Mouse (Mus musculus): ENCODE results near the gene Cnnm4. TPM values are rescaled to one million over a fixed set of nuclear protein-coding genes. Genes with fewer than 3 reads are reported as not detected.

The Cnnm4 gene
- polyA plus RNA-seq, 2 experiments, result 0.85 to 2.1 TPM

GRCm38 (mm10) chr1:36508238-36508637 is 36.8 kb downstream of the Cnnm4 start:
- no peak overlapping the region for H3K27ac ChIP-seq
- H3K27me3 ChIP-seq (ENCODE audit: control insufficient read depth, insufficient read depth, low read length), result no peaks in the 10 kb centered on the region
- 50% methylated on average over 5 of the region's 5 CpGs for WGBS (ENCODE audit: insufficient replicate concordance)
- H3K4me2 ChIP-seq (ENCODE audit: low read depth), result no peak overlapping the region
- H3K36me3 ChIP-seq (replicated peaks; ENCODE audit: control insufficient read depth, insufficient read depth, low read depth), result no peaks in the 10 kb centered on the region
- DNase-seq (ENCODE audit: low read depth in 3 of 3, low spot score in 3 of 3) (no peak), ATAC-seq (ENCODE audit: insufficient read depth) (no peak)
- no peak overlapping the region for H3K4me3 ChIP-seq (ENCODE audit: insufficient read depth in 1 of 2, low read depth in 2 of 2, low read length in 2 of 2)
- H3K4me1 ChIP-seq (replicated peaks; ENCODE audit: control insufficient read depth in 2 of 2, insufficient read depth in 2 of 2, low read length in 1 of 2), result peaks cover 4% of the 10 kb centered on the region in 2 experiments
- TF ChIP-seq EP300 (IDR thresholded peaks at IDR 0.05; ENCODE audit: low read depth), result no peak
- no peak for TF ChIP-seq CTCF (IDR thresholded peaks at IDR 0.05; ENCODE audit: low read depth)
- H3K9ac ChIP-seq (replicated peaks), result no peak overlapping the region
- H3K9me3 ChIP-seq (ENCODE audit: control insufficient read depth, low read length), result no peaks in the 10 kb centered on the region

DNA sequence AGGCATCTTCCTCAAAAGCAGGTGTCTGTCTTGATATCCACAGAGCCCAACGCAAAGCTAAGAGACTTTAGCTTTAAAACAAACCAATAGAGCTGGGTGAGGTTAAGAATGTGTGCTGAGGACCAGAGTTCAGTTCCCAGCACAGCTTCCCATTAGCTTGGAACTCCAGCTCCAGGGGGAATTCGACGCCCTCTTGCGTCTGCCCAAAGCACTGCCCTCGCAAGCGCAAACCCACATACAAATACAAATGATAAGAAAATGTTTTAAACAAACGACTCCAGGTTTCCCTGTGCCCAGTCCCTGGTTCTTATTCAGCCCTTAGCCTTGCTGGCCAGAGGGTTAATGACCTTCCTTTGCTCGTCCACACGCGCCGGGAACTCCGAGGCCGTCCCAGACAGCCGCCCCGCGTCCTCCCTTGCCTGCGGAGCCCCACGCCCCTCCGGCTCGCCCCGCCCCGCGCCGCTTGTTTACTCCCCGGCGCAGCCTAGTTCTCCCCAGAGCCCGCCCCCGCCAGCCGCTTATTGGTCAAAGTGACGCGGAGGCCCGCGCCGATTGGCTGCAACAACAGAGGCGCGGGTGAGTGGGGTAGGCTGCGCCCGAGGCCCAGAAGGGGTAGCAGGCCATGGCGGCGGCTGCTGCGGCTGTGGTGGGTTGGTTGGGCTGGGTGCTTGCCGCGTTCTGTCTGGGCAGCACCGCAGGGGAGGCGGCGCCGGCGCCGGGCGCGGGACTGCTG is 40.0 kb downstream of the Cnnm4 start, which contains the start of gene Cnnm3:
Cnnm3 (plus strand) TSS at position 579 of the 733 bp plus-strand sequence.
- Histone ChIP-seq H3K4me2 (ENCODE audit: low read depth) (peak within 1 kb of the TSS; percentile 83), H3K9me3 (ENCODE audit: control insufficient read depth, low read length) (no peaks in the 10 kb centered on the region), H3K4me1 (replicated peaks; ENCODE audit: control insufficient read depth in 2 of 2, insufficient read depth in 2 of 2, low read length in 1 of 2) (peaks cover 6 to 12% of the 10 kb centered on the region in 2 experiments), H3K27ac (peak within 1 kb of the TSS; percentile 72), H3K9ac (replicated peaks) (peak within 1 kb of the TSS; percentile 79), H3K27me3 (ENCODE audit: control insufficient read depth, insufficient read depth, low read length) (no peaks in the 10 kb centered on the region), H3K4me3 (ENCODE audit: insufficient read depth in 1 of 2, low read depth in 2 of 2, low read length in 2 of 2) (peak within 1 kb of the TSS; percentile 69 to 78), H3K36me3 (replicated peaks; ENCODE audit: control insufficient read depth, insufficient read depth, low read depth) (no peaks in the 10 kb centered on the region)
- 2% methylated on average over 50 of the region's 51 CpGs for WGBS (ENCODE audit: insufficient replicate concordance)
- TF ChIP-seq CTCF (IDR thresholded peaks at IDR 0.05; ENCODE audit: low read depth) (peak; percentile 68), EP300 (IDR thresholded peaks at IDR 0.05; ENCODE audit: low read depth) (peak; percentile 57)
- ATAC-seq (ENCODE audit: insufficient read depth) (peak; percentile 98), DNase-seq (ENCODE audit: low read depth in 3 of 3, low spot score in 3 of 3) (peak; percentile 92 to 96 (median 94))

DNA sequence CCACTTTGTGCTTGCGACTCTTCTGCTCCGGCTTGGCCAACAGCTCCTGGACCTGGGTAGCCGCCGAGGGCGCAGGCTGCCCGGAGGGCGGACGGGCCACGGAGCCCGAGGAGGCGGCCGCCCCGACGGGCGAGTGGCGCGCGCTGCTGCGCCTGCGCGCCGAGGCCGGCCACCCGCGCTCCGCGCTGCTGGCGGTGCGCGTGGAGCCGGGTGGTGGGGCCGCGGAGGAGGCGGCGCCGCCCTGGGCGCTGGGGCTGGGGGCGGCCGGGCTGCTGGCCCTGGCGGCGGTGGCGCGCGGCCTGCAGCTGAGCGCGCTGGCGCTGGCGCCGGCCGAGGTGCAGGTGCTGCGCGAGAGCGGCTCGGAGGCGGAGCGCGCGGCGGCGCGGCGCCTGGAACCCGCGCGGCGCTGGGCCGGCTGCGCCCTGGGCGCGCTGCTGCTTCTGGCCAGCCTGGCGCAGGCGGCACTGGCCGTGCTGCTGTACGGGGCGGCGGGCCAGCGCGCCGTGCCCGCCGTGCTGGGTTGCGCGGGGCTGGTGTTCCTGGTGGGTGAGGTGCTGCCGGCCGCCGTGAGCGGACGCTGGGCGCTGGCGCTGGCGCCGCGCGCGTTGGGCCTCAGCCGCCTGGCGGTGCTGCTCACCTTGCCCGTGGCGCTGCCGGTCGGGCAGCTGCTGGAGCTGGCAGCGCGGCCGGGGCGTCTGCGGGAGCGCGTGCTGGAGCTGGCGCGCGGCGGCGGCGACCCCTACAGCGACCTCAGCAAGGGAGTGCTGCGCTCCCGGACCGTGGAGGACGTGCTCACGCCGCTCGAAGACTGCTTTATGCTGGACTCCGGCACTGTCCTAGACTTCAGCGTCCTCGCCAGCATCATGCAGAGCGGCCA is 40.9 kb downstream of the Cnnm4 start:
- ATAC-seq (ENCODE audit: insufficient read depth) (peak; percentile 63), DNase-seq (ENCODE audit: low read depth in 3 of 3, low spot score in 3 of 3) (peak in 1 of 3 experiments; percentile 9)
- WGBS (ENCODE audit: insufficient replicate concordance), result under 1% methylated on average over 117 of the region's 126 CpGs
- Histone ChIP-seq H3K9me3 (ENCODE audit: control insufficient read depth, low read length) (no peaks in the 10 kb centered on the region), H3K27ac (peak overlapping the region; percentile 72), H3K9ac (replicated peaks) (peak overlapping the region; percentile 79), H3K27me3 (ENCODE audit: control insufficient read depth, insufficient read depth, low read length) (no peaks in the 10 kb centered on the region), H3K4me3 (ENCODE audit: insufficient read depth in 1 of 2, low read depth in 2 of 2, low read length in 2 of 2) (peak overlapping the region; percentile 69 to 78), H3K4me2 (ENCODE audit: low read depth) (peak overlapping the region; percentile 83), H3K36me3 (replicated peaks; ENCODE audit: control insufficient read depth, insufficient read depth, low read depth) (no peaks in the 10 kb centered on the region), H3K4me1 (replicated peaks; ENCODE audit: control insufficient read depth in 2 of 2, insufficient read depth in 2 of 2, low read length in 1 of 2) (peaks cover 6 to 12% of the 10 kb centered on the region in 2 experiments)
- TF ChIP-seq CTCF (IDR thresholded peaks at IDR 0.05; ENCODE audit: low read depth) (no peak), EP300 (IDR thresholded peaks at IDR 0.05; ENCODE audit: low read depth) (no peak)

- H3K27me3 ChIP-seq (ENCODE audit: control insufficient read depth, insufficient read depth, low read length), result no peaks in the 10 kb centered on the region
- WGBS (ENCODE audit: insufficient replicate concordance), result 4% methylated on average over 16 of the region's 16 CpGs
- no peak overlapping the region for H3K27ac ChIP-seq
- DNase-seq (ENCODE audit: low read depth in 3 of 3, low spot score in 3 of 3), result no peak
- H3K4me1 ChIP-seq (replicated peaks; ENCODE audit: control insufficient read depth in 2 of 2, insufficient read depth in 2 of 2, low read length in 1 of 2), result peaks cover 6 to 12% of the 10 kb centered on the region in 2 experiments
- H3K4me2 ChIP-seq (ENCODE audit: low read depth), result peak overlapping the region; percentile 83
- H3K36me3 ChIP-seq (replicated peaks; ENCODE audit: control insufficient read depth, insufficient read depth, low read depth), result no peaks in the 10 kb centered on the region
- ATAC-seq (ENCODE audit: insufficient read depth), result no peak
- H3K9ac ChIP-seq (replicated peaks), result peak overlapping the region; percentile 79
- TF ChIP-seq CTCF (IDR thresholded peaks at IDR 0.05; ENCODE audit: low read depth) (no peak), EP300 (IDR thresholded peaks at IDR 0.05; ENCODE audit: low read depth) (no peak)
- no peaks in the 10 kb centered on the region for H3K9me3 ChIP-seq (ENCODE audit: control insufficient read depth, low read length)
- H3K4me3 ChIP-seq (ENCODE audit: insufficient read depth in 1 of 2, low read depth in 2 of 2, low read length in 2 of 2), result peak overlapping the region; percentile 69 to 78
Measured at GRCm38 (mm10) chr1:36512966-36513280, 41.5 kb downstream of the Cnnm4 start.

DNA sequence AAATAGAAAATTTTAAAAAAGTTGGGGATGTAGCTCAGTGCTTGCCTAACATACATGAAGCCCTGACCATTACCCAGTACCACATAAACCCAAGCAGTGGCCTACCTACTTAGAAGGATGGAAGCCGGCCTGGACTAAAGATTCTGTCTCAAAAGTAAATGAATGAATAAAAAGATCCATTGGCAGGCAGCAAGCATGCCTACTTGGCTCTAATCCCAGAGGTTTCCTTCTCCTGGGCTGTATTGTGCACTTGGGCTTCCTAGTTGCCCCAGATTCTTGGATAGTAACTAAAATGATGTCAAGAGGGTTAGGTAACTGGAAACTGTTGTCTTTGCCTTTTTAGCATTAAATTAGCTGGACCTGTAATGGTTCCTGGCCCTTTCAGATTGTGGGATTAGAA is 41.9 kb downstream of the Cnnm4 start:
- H3K4me2 ChIP-seq (ENCODE audit: low read depth), result peak overlapping the region; percentile 83

More for the DNA sequence above, 41.9 kb downstream of the Cnnm4 start:
- Histone ChIP-seq H3K4me1 (replicated peaks; ENCODE audit: control insufficient read depth in 2 of 2, insufficient read depth in 2 of 2, low read length in 1 of 2) (peaks cover 6 to 12% of the 10 kb centered on the region in 2 experiments), H3K36me3 (replicated peaks; ENCODE audit: control insufficient read depth, insufficient read depth, low read depth) (no peaks in the 10 kb centered on the region), H3K4me3 (ENCODE audit: insufficient read depth in 1 of 2, low read depth in 2 of 2, low read length in 2 of 2) (peak overlapping the region; percentile 69 to 78), H3K27me3 (ENCODE audit: control insufficient read depth, insufficient read depth, low read length) (no peaks in the 10 kb centered on the region), H3K9ac (replicated peaks) (peak overlapping the region; percentile 79), H3K9me3 (ENCODE audit: control insufficient read depth, low read length) (no peaks in the 10 kb centered on the region), H3K27ac (no peak overlapping the region)
- no peak for ATAC-seq (ENCODE audit: insufficient read depth)
- no peak for DNase-seq (ENCODE audit: low read depth in 3 of 3, low spot score in 3 of 3)
- WGBS (ENCODE audit: insufficient replicate concordance), result 34% methylated on average over 1 of the region's 1 CpGs
- TF ChIP-seq CTCF (IDR thresholded peaks at IDR 0.05; ENCODE audit: low read depth), result no peak
